Mouse (Mus musculus) CH12.LX (cell line): ENCODE measurements around the gene Tnfrsf11a.

Source experiments
- CHD2 ChIP-seq: IDR thresholded peaks from 2 replicates; pipeline ENCODE4 v1.6.1; 2011; ENCODE audit warnings: low read length, improper control_type of control experiment
- CTCF ChIP-seq, 2 experiments: IDR thresholded peaks in 1 of 2; conservative IDR thresholded peaks in 1 of 2; 2 replicates each; pipeline ENCODE4 v1.5.1; 2011 to 2012; ENCODE audit warnings: low read depth in 2 of 2, low read length in 2 of 2, improper control_type of control experiment in 1 of 2, inconsistent platforms in 1 of 2, mild to moderate bottlenecking in 1 of 2, moderate library complexity in 1 of 2
- EP300 ChIP-seq: IDR thresholded peaks from 2 replicates; pipeline ENCODE4 v1.6.1; 2011; ENCODE audit warnings: low read length, improper control_type of control experiment
- JUND ChIP-seq: conservative IDR thresholded peaks from 2 replicates; pipeline ENCODE4 v1.6.1; 2011; ENCODE audit warnings: low read depth, low read length, improper control_type of control experiment
- KAT2A ChIP-seq: IDR thresholded peaks from 2 replicates; pipeline ENCODE4 v1.6.1; 2012; ENCODE audit warnings: low read length, improper control_type of control experiment, inconsistent platforms; ENCODE audit not compliant: insufficient replicate concordance
- MAX ChIP-seq: IDR thresholded peaks from 2 replicates; pipeline ENCODE4 v1.6.1; 2011; ENCODE audit warnings: low read length, improper control_type of control experiment
- MAZ ChIP-seq: IDR thresholded peaks from 2 replicates; pipeline ENCODE4 v1.6.1; 2012; ENCODE audit warnings: low read depth, mild to moderate bottlenecking, inconsistent platforms, low read length, improper control_type of control experiment, moderate library complexity
- MYC ChIP-seq: IDR thresholded peaks from 2 replicates; pipeline ENCODE4 v1.6.1; 2011; ENCODE audit warnings: low read depth, mild to moderate bottlenecking, improper control_type of control experiment, low read length
- POLR2A ChIP-seq: IDR thresholded peaks from 2 replicates; pipeline ENCODE4 v1.6.1; 2011; ENCODE audit warnings: low read depth, mild to moderate bottlenecking, improper control_type of control experiment, low read length
- SIN3A ChIP-seq: IDR thresholded peaks from 2 replicates; pipeline ENCODE4 v1.6.1; 2012; ENCODE audit warnings: low read length, improper control_type of control experiment, inconsistent platforms
- ZMIZ1 ChIP-seq: IDR thresholded peaks from 2 replicates; pipeline ENCODE4 v1.6.1; 2012; ENCODE audit warnings: low read depth, mild to moderate bottlenecking, inconsistent platforms, low read length, improper control_type of control experiment

GRCm38 (mm10) chr1:105781391-105782146, 1.1 kb downstream of the Tnfrsf11a start:
- TF ChIP-seq KAT2A (no peak), CHD2 (no peak), SIN3A (no peak), EP300 (no peak), CTCF (conservative IDR thresholded peaks at IDR 0.05 in 1 of 2, IDR thresholded peaks at IDR 0.05 in 1 of 2; ENCODE audit: low read depth in 2 of 2, low read length in 2 of 2) (no peak), MAX (no peak), ZMIZ1 (no peak), JUND (no peak), MYC (no peak), MAZ (no peak), POLR2A (no peak)
